Mouse (Mus musculus) liver, adult (tissue): ENCODE data around the gene Mllt10.
A peak's percentile ranks its signal among the peaks of the same experiment; 100 is the strongest.

Experiments
- GATA4 ChIP-seq: IDR thresholded peaks from 2 replicates; pipeline ENCODE4 v1.6.1; 2014; ENCODE audit warnings: mild to moderate bottlenecking, low read length; ENCODE audit not compliant: insufficient replicate concordance

Gene Mllt10

GRCm38 (mm10) chr2:18045781-18046181 lies 9.3 kb upstream of the Mllt10 start:
- TF ChIP-seq GATA4, result no peak

DNA sequence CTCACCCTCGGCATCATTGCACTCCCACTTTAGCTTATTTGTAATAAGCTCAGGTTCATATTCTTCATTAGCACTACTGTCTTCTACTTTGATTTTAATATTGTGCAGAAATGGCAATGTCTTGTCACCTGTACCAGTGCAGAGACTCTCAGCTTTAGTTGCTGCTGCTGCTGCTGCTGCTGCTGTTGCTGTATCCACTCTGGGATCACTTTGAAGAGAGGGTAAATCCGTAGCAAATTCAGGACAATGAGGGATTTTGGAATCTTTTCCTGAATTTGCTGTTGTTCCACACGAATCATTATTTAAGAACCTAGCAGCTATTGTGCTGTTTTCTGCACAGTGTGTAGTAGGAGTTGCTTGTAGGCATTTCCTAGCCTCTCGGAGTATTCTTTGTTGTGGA lies 8.9 kb upstream of the Mllt10 start:
- TF ChIP-seq GATA4, result no peak

DNA sequence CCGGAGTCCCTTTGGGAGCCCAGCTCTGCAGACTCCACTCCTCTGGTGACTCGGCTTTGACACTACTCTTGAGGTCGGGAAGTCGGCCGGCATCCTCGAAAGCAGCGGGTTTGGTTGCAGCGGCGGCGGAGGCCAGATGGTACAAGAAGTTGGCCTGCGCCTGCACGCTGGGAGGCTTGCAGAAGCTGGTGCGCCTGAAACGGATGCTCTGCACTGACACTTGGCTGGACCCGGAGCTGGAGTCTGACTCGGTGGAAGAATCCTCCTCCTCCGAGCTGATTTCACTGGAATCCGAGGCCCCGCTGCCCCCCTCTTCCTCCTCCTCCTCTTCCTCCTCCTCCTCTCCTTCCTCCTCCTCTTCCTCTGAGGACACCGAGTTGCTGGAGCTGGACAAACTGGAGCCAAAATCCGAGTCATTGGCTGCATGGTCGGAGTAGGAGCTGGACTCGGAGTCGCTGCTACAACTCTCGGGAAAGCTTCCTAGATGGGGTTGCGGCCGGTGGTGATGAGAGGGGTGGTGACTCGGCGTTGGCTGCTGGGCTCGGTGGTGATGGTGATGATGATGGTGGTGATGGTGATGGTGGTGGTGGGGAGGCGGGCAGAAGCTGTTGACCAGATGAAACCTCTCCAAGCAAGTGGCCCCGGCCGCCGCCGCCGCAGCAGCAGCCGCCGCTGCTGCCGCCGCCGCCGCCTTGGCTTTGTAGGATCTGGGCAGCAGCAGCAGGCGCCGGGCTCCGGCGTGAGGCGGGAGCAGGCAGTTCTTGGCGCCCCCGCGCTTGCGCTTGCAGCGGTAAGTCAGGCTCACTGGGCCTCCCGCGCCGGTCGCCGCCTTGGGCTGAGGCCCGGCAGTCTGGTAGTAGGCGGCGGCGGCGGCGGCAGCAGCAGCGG lies 8.0 kb upstream of the Mllt10 start:
- no peak for TF ChIP-seq GATA4

GRCm38 (mm10) chr2:18047646-18048452 lies 7.2 kb upstream of the Mllt10 start:
- peak; percentile 5; the same call in 1 of the 2 replicates for TF ChIP-seq GATA4

DNA sequence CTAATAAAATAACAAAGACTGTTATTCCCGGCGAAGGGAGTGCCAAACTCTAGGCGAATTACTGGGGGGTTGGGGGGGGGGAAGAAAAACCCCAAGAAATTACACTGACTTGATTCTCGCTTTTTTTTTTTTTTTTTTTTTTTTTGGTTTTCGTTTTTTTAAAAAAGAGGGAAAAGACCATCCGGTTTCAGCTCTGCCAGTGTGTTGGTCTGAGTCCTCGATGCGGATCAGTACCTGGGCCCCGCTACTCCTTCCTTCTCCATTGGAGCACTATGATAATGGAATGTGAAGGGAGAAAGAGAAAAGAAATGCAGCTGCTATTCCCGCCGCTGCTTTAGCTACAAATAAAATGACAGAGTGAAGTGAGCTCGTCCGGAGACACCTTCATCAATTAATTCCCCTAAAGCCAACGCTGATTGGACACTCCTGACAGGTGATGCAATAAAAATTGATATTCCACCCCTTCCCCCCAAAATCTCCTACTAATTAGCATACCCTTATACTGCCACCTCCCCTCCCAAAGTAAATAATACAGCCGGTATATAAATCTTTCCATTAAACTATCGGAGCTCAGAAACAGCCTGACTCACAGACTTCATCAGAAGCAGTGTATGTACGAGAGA lies 6.5 kb upstream of the Mllt10 start, which contains the start of gene Skida1:
Gene Skida1 (minus strand): TSS at position 599 of the 623 bp plus-strand sequence.
- no peak for TF ChIP-seq GATA4

GRCm38 (mm10) chr2:18049279-18049821 lies 5.7 kb upstream of the Mllt10 start:
- TF ChIP-seq GATA4, result no peak

GRCm38 (mm10) chr2:18050018-18050417 lies 5.0 kb upstream of the Mllt10 start:
- TF ChIP-seq GATA4, result no peak

DNA sequence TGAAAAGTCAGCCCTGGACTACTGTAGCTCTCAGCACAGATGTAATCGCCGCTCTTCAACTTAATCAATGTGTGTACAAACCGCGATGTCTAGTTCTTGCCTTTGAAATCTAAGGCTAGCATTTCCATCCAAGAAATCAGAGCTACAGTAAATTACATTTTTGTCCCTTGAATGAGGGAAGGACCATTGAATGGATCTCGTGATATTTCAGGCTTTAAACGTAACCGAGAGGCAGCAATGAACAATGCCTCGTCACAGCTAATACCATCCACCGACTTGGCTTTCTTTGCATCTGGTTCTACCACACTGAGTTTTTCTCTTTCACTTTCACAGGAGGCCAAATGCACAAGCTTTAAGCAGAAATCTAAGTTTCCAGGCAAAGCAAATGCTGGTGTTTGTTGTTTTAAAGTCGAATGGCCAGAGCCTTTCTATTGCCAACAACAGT lies 4.5 kb upstream of the Mllt10 start:
- TF ChIP-seq GATA4, result no peak

GRCm38 (mm10) chr2:18051026-18051830 lies 3.8 kb upstream of the Mllt10 start:
- no peak for TF ChIP-seq GATA4

- TF ChIP-seq GATA4, result no peak
These were observed 3.2 kb upstream of the Mllt10 start for GRCm38 (mm10) chr2:18051831-18052170.

DNA sequence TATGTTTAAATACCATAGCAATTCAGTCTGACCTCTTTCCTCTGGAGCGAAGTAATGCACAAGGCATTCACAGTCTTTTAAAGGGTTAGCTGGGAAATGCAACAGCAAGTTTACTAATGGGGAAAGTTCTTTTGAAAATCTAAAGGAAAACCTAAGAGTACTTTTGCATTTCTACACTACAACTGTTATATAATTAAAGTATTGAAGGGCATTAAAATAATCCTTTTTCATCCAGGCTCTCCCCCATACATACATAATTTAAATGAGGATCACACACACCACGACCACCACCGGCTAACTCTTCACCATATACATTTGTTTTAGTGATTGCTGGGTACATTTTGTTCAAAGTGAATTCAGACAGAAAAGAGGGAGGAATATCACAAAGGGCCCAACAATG lies 2.5 kb upstream of the Mllt10 start:
- no peak for TF ChIP-seq GATA4

GRCm38 (mm10) chr2:18053243-18053950 lies 1.6 kb upstream of the Mllt10 start:
- TF ChIP-seq GATA4, result no peak

DNA sequence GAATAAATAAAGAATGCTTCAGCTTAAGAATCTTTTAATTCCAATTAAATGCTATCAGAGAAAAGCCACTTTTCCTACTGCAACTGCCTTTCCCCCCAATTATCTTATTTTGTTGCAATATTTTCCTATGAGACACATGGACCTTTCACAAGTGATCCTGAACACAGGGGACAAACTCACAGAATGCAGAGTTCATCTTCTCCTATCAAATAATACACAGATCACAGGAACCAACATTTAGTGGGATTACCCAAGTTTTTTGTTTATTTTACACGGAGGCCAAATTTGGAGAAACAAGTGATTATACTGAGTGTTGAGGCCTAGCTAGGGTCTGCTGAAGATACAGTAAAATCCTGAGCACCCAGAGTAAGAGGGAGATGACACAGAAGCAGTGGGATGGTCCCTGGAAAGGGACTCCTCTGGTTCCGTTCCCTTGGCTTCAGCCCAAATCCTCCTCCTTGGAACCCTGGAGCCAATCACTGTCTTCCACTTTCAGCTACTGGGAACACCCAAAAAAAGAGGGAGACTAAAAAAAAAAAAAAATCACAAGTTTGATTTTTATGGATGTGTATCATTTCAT lies 996 bp upstream of the Mllt10 start:
- no peak for TF ChIP-seq GATA4
